ENCODE assay signal across 10 mouse cellular contexts in the genomic region with DNA sequence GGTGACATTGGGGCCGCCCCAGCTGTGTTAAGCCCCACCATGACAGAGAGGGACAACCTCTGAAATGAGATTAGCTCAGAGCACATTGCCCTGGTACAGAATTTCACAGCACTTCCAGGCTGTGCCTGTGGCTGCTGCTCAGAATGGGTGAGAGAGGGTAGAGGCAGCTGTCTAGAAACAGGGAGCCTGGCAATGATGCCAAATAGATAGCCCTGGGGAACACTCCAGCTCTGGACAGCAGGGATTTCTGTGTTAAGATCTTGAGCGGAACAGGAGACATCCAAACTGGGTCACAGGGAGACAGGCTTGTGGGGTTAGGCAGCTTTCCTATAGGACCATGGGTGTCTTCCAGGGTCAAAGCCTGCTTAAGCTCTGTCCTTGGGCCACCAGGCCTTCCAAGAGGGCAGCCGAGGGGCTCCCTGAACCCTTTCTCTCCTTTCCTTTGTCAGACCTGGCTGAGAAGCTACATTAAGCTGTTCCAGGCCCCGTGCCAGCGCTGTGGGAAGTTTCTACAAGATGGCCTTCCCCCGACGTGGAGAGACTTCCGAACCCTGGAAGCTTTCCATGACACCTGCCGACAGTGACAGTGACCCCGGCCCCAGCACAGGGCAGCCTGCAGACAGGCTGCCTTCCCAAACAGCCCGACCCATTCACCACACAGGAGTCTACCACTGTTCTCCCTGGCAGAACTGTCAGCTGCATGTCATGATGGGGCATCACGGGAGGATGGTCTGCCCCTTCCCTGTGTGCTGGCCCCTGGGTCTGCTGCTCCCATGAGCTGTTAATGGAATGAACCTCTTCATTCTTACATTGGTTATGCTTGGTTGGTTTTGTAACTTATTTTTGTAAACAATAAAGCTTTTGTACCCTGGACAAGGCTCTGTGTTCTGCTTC.
DNase-seq lines count a peak whose midpoint lies in the region; ATAC-seq and TF ChIP-seq lines count a peak whose summit lies in the region.
"Had no signal": no experiment of that assay in that cellular context is flagged by ENCODE, and none has a peak within 500 bp of the region (broad histone marks: within the 10 kb centered on the region; RNA-seq: fewer than 3 reads in every experiment).

No protein-coding gene starts in this region.

- no peak for TF ChIP-seq CTCF in stomach, postnatal 0 days (IDR thresholded peaks at IDR 0.05; ENCODE audit: low read depth)

- H3K36me3 ChIP-seq in limb, embryonic 14.5 days (ENCODE audit: control insufficient read depth, insufficient read depth, low read length) = peaks cover 3% of the 10 kb centered on the region
- H3K36me3 ChIP-seq in limb, embryonic 10.5 days = no peaks in the 10 kb centered on the region
- no peaks in the 10 kb centered on the region for H3K36me3 ChIP-seq in hindbrain, embryonic 14.5 days (replicated peaks; ENCODE audit: control insufficient read depth, insufficient read depth)
- H3K36me3 ChIP-seq in midbrain, embryonic 11.5 days (ENCODE audit: control insufficient read depth, insufficient read depth, low read length) = no peaks in the 10 kb centered on the region
- H3K36me3 ChIP-seq in stomach, postnatal 0 days (ENCODE audit: control insufficient read depth, insufficient read depth, low read length) = no peaks in the 10 kb centered on the region

- peaks cover 22% of the 10 kb centered on the region for H3K4me1 ChIP-seq in limb, embryonic 14.5 days (ENCODE audit: control insufficient read depth, insufficient read depth, low read length)
- peaks cover 38% of the 10 kb centered on the region for H3K4me1 ChIP-seq in limb, embryonic 10.5 days
- H3K4me1 ChIP-seq in hindbrain, embryonic 14.5 days (replicated peaks; ENCODE audit: control insufficient read depth, insufficient read depth, low read length) = peaks cover 48% of the 10 kb centered on the region
- peaks cover 28% of the 10 kb centered on the region for H3K4me1 ChIP-seq in midbrain, embryonic 11.5 days (ENCODE audit: control insufficient read depth, insufficient read depth, low read length)
- H3K4me1 ChIP-seq in stomach, postnatal 0 days (replicated peaks; ENCODE audit: control insufficient read depth, insufficient read depth) = no peaks in the 10 kb centered on the region

- peak; percentile 39 for DNase-seq in adrenal gland, adult 2 months
- DNase-seq in adrenal gland, adult 8-10 months = no peak
- DNase-seq in limb, embryonic 14.5 days (ENCODE audit: low spot score) = peak; percentile 15
- no peak for DNase-seq in limb, embryonic 10.5 days (ENCODE audit: low spot score)
- DNase-seq in hindbrain, embryonic 14.5 days (ENCODE audit: low spot score) = peak; percentile 42
- no peak for DNase-seq in midbrain, embryonic 11.5 days (ENCODE audit: low spot score, missing footprints)
- no peak for DNase-seq in layer of hippocampus, postnatal 10 days (ENCODE audit: low spot score in 2 of 2)
- no peak for DNase-seq in stomach, postnatal 0 days (ENCODE audit: low spot score)
- DNase-seq: gastrocnemius, postnatal 36 days; right cerebral cortex, postnatal 4 days had no signal

- ATAC-seq in limb, embryonic 14.5 days (ENCODE audit: low FRiP score, low read depth) = 0 out of 2 replicates have a peak, but pooled peaks have one; percentile 32
- ATAC-seq in hindbrain, embryonic 14.5 days (ENCODE audit: low FRiP score) = no peak
- ATAC-seq in midbrain, embryonic 11.5 days (ENCODE audit: low FRiP score) = 0 out of 2 replicates have a peak, but pooled peaks have one; percentile 22
- ATAC-seq in stomach, postnatal 0 days (ENCODE audit: low FRiP score, low TSS enrichment) = no peak

- no peak overlapping the region for H3K4me3 ChIP-seq in limb, embryonic 14.5 days (replicated peaks; ENCODE audit: low read length)
- H3K4me3 ChIP-seq in limb, embryonic 10.5 days = no peak overlapping the region
- H3K4me3 ChIP-seq in hindbrain, embryonic 14.5 days (replicated peaks; ENCODE audit: low read length) = no peak overlapping the region
- H3K4me3 ChIP-seq in midbrain, embryonic 11.5 days (ENCODE audit: low read depth, low read length) = no peak overlapping the region
- H3K4me3 ChIP-seq in stomach, postnatal 0 days (ENCODE audit: low read depth, low read length) = no peak overlapping the region

- H3K27ac ChIP-seq in limb, embryonic 14.5 days (replicated peaks; ENCODE audit: low read depth, low read length) = no peak overlapping the region
- H3K27ac ChIP-seq in limb, embryonic 10.5 days = no peak overlapping the region
- peak overlapping the region; percentile 9; the same call in 1 of the 2 replicates for H3K27ac ChIP-seq in hindbrain, embryonic 14.5 days
- H3K27ac ChIP-seq in midbrain, embryonic 11.5 days (ENCODE audit: low read depth, low read length) = no peak overlapping the region
- no peak overlapping the region for H3K27ac ChIP-seq in stomach, postnatal 0 days (replicated peaks)

- no peak for TF ChIP-seq EP300 in stomach, postnatal 0 days (optimal IDR thresholded peaks at IDR 0.05)

- no peak overlapping the region for H3K9ac ChIP-seq in limb, embryonic 14.5 days (ENCODE audit: low read depth, low read length, severe bottlenecking)
- H3K9ac ChIP-seq in hindbrain, embryonic 14.5 days = no peak overlapping the region
- no peak overlapping the region for H3K9ac ChIP-seq in midbrain, embryonic 11.5 days (ENCODE audit: low read length)
- H3K9ac ChIP-seq in stomach, postnatal 0 days (ENCODE audit: low read length) = no peak overlapping the region

- WGBS in limb, embryonic 14.5 days = 72% methylated on average over 12 of the region's 12 CpGs
- 76% methylated on average over 12 of the region's 12 CpGs for WGBS in limb, embryonic 10.5 days
- WGBS in hindbrain, embryonic 14.5 days = 48% methylated on average over 12 of the region's 12 CpGs
- WGBS in midbrain, embryonic 11.5 days = 74% methylated on average over 12 of the region's 12 CpGs
- WGBS in stomach, postnatal 0 days = 67% methylated on average over 12 of the region's 12 CpGs

- no peaks in the 10 kb centered on the region for H3K27me3 ChIP-seq in limb, embryonic 14.5 days (ENCODE audit: control insufficient read depth, insufficient read depth, low read length)
- no peaks in the 10 kb centered on the region for H3K27me3 ChIP-seq in limb, embryonic 10.5 days (ENCODE audit: low read depth, poor library complexity, severe bottlenecking)
- H3K27me3 ChIP-seq in hindbrain, embryonic 14.5 days (ENCODE audit: control insufficient read depth, insufficient read depth, low read length) = no peaks in the 10 kb centered on the region
- H3K27me3 ChIP-seq in midbrain, embryonic 11.5 days (ENCODE audit: control insufficient read depth, insufficient read depth, low read length) = peaks cover 22% of the 10 kb centered on the region
- H3K27me3 ChIP-seq in stomach, postnatal 0 days (ENCODE audit: control insufficient read depth, insufficient read depth, low read length) = no peaks in the 10 kb centered on the region

- no peak overlapping the region for H3K4me2 ChIP-seq in limb, embryonic 14.5 days (replicated peaks; ENCODE audit: low read depth, low read length, severe bottlenecking)
- no peak overlapping the region for H3K4me2 ChIP-seq in hindbrain, embryonic 14.5 days (replicated peaks)
- H3K4me2 ChIP-seq in midbrain, embryonic 11.5 days = no peak overlapping the region
- H3K4me2 ChIP-seq in stomach, postnatal 0 days (replicated peaks; ENCODE audit: low read depth) = no peak overlapping the region

- H3K9me3 ChIP-seq in limb, embryonic 14.5 days (ENCODE audit: control insufficient read depth, low read length) = no peaks in the 10 kb centered on the region
- no peaks in the 10 kb centered on the region for H3K9me3 ChIP-seq in limb, embryonic 10.5 days (replicated peaks)
- no peaks in the 10 kb centered on the region for H3K9me3 ChIP-seq in hindbrain, embryonic 14.5 days (ENCODE audit: control insufficient read depth, low read length)
- H3K9me3 ChIP-seq in midbrain, embryonic 11.5 days (ENCODE audit: control insufficient read depth, low read length) = no peaks in the 10 kb centered on the region
- H3K9me3 ChIP-seq in stomach, postnatal 0 days (ENCODE audit: control insufficient read depth, low read length) = no peaks in the 10 kb centered on the region

- no peak for TF ChIP-seq POLR2A in limb, embryonic 14.5 days (IDR thresholded peaks at IDR 0.05; ENCODE audit: borderline replicate concordance, extremely low read depth, insufficient read depth, insufficient read length)

Comparison
In these comparisons a context has a peak if more than half of its experiments do, and no peak if none do; other contexts are left out.
1. DNase-seq: peak in adrenal gland, adult 2 months (single experiment), limb, embryonic 14.5 days (single experiment) and hindbrain, embryonic 14.5 days (single experiment); none in adrenal gland, adult 8-10 months (single experiment), limb, embryonic 10.5 days (single experiment), midbrain, embryonic 11.5 days (single experiment), layer of hippocampus, postnatal 10 days (0 of 2) and stomach, postnatal 0 days (single experiment).
2. ATAC-seq: peak in limb, embryonic 14.5 days (single experiment) and midbrain, embryonic 11.5 days (single experiment); none in hindbrain, embryonic 14.5 days (single experiment) and stomach, postnatal 0 days (single experiment).